Mouse (Mus musculus) spleen, postnatal 14 days (tissue): ENCODE measurements around the gene Mbtps2.

Source experiments
- DNase-seq, 2 experiments: peaks; one replicate each; pipeline ENCODE4 v3.0.0; 2021 to 2022; ENCODE audit warnings: low spot score in 2 of 2

Gene Mbtps2

DNA sequence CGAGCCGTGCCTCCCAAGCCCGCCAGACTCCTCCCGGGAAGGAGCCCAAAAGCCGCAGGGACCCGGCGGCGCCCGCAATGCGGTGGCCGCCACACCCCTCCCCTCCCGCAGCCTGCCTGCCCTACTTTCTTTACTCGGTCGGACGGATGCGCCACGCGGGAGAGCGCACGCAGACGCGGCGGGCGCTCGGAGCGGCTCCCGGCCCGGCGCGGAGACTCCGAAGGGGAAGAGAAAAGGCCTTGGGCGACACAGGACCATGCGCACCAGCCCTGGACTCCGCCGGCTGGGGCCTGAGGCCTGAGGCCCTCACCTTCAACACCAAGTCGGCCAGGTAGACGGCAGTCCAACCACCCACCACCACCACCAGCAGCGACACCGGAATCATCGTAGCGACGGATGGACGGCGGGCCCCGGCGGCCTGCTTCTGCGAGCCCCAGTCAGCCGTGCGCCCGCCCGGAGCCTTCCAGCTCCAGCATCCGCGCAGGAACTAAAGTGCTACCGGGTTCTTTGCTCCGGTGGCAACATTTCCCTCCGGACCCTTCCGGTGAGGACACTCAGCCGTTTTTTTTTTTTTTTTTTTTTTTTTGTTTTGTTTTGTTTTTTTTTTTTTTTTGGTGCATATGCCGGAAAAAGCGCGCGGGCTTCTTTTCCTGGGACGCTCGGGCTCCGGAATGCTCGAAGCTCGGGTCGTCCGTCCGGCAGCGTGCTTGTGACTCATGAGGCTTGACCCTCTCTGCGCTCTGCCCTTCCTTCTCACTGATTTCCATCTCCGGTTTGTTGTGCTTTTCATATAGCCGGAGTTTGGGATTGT, at the start of gene Mbtps2:
Gene Mbtps2, minus strand, starts transcription at position 530 of the 811 bp plus-strand sequence.
- peak; percentile 8 to 18 for DNase-seq

DNA sequence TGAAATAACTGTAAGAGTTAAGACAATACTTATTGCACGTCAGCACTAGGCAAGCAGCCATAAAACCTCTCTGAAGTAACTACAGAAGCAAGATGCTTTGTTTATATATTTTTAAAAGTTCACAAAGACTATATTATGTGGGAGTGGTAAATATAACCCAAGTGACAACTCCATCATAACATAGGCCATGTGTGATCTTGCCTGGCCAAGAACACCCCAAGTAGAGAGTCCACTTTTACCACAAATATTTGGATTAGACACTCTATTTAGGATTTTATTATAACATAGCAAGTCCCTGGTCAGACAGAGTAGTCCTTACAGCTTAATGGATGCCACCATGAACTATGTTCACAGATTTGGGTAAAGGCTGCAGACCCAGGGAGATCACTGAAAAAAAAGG, 47.9 kb upstream of the Mbtps2 start:
- no peak for DNase-seq

DNA sequence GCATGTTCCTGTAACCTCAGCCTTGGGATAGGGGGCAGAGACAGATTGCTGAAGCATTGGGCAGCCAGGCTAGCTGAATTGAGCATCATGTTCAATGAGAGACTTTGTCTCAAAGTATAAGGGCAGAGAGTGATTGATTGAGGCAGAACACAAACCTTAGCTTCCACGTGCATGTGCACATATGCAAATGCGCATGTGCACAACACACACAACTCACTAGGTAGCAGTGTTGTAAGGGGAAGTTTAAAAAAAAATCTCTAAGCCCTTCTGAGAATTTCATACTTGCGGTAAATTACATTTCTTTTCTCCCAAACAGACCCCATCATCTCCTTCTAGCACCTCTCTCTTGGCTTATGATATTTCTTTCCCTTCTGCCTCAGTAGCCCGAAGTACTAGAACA, 46.2 kb upstream of the Mbtps2 start:
- DNase-seq = no peak

GRCm38 (mm10) chrX:157644300-157644699, 45.8 kb upstream of the Mbtps2 start:
- DNase-seq = peak in 1 of 2 experiments; percentile 6

- DNase-seq = no peak
These were observed 44.3 kb upstream of the Mbtps2 start for GRCm38 (mm10) chrX:157642856-157643255.

- DNase-seq = no peak
These were observed 38.7 kb upstream of the Mbtps2 start for GRCm38 (mm10) chrX:157637253-157637652.

DNA sequence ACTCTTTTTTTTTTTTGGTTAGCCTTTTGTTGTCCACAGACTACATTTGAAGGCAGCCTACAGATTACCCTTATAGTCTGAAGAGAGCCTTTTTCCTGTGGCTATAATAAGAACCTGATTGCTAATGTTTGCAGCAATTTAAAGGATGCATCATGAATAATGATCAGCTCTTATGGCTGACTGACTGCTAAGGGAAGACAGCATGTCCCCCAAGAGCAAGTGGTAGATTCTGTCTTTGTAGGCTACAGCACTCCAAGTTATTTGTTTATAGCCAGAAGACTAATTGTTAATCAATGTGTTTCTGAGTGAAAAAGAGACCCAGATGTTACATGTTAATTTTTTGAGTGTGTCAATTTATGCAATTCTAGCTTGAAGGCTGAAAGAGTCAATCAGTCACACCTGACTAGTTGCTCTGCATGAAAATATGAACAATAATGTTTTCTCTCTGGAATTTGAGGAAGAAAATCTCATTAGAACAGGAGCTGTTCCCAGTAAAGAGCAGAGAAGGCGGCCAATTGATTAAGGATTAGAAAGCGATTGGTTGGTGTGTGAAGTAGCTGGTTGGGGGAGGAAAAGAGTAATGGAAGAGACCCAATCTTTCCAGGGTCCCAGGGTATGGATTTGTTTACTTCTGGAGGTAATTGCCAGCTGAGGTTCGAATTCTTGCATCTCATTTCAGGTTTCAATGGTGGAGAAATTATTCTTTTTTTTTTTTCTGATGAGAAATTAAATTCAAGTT, 35.3 kb upstream of the Mbtps2 start:
- no peak for DNase-seq

DNA sequence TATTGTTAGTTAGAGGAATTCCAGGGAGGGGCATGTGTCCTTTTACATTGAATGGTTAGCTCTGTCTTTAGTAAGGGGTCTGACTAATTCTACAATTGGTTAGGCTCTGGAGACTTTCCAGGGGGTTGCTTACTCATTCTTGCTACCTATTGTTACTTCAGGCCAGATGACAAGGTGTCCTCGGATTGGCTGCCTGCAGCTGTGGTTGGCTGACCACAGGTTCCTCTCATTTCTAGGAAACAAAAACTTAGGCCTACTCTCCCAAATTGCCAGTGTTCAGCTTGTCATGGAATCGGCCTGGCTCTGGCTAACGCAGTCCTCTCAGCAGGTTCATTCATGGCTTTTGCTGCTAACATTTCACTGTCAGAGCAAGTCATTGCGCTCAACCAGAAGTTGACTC, 31.8 kb upstream of the Mbtps2 start:
- DNase-seq = no peak

- DNase-seq = no peak
These were observed 14.4 kb upstream of the Mbtps2 start for GRCm38 (mm10) chrX:157612894-157613293.

- no peak for DNase-seq
These were observed 2.9 kb upstream of the Mbtps2 start for GRCm38 (mm10) chrX:157601450-157601849.

- DNase-seq = no peak
These were observed 830 bp downstream of the Mbtps2 start for GRCm38 (mm10) chrX:157597585-157598185.

- DNase-seq = no peak
These were observed 1.7 kb downstream of the Mbtps2 start for GRCm38 (mm10) chrX:157596802-157597201.

- DNase-seq = no peak
These were observed 2.6 kb downstream of the Mbtps2 start for GRCm38 (mm10) chrX:157595927-157596326.

DNA sequence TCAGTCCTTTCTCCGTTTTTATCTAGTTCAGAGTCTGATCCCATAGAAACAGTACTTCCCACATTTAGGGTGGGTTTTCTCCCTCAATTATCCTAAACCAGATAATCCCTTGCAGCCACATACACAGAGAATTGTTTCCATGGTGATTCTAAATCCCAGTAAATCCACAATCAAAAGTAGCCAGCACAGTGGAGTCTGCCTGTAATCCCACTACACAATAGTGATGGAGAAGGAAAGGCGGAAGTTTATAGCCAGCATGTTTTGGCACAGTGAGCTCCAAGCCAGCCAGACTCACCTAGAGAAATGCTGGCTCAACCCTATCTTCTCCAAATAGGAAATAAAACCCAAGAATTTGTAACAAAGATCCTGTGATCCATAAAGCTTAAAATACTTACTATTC, 3.9 kb downstream of the Mbtps2 start:
- no peak for DNase-seq

DNA sequence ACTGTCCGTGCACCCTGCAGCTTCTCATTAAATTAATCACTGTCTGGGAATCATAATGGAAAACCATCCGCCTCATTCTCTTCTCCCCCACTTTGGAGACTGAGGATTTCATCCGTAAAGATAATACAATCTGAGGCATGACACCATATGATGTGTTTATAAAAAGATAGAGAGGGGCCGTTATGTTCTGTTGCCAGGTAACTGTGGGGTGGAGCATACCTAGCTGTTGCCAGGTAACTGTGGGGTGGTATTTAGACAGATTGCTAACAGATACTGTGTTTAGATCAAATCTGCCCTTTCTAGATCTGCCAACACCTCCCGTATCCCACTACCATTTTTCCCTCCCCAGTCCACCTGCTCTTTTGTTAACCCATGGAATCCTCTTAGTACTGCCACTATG, 11.5 kb downstream of the Mbtps2 start:
- no peak for DNase-seq

- DNase-seq = no peak
These were observed 12.1 kb downstream of the Mbtps2 start for GRCm38 (mm10) chrX:157586397-157586796.

- DNase-seq = no peak
These were observed 19.4 kb downstream of the Mbtps2 start for GRCm38 (mm10) chrX:157579108-157579614.

DNA sequence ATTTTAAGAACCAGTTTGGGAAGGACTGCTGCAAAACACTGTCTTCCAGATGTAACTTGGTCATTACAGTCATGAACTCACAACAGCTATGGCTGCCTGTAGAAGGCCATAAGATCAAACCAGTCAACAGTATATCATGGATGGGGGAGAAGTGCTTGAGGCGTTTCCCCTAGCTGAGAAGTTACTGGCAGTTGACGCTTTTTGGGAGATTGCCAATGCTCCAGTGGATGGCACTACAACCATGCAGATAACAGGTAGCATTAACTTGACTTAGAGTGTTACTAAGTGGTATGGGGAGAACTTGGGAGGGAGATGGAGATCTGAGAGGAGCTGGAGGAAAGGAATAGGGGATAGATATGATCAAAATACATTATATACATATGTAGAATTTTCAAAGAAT, 23.8 kb downstream of the Mbtps2 start:
- DNase-seq = no peak

DNA sequence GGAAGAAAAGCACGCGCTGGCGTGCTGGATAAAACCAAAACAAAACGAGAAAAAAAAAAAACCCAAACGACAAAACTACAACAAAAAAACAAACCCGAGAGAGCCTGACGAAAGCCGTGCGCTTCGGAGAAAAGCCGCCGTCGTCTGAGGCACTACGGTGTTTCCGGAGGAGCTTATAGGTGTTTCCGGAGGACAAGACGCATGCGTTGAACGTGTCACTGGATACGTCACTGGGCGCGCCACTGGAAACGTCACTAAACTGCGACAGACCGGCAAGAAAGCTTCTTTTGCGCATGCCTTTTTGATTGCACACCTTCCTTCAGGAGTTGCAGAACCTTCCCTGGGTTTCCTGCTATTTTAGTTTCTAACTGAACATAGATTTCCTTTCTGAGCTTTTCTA, 29.7 kb downstream of the Mbtps2 start, which contains the start of gene Yy2:
Gene Yy2, minus strand, starts transcription at position 146 of the 400 bp plus-strand sequence.
- no peak for DNase-seq

GRCm38 (mm10) chrX:157563794-157564193, 34.7 kb downstream of the Mbtps2 start:
- no peak for DNase-seq

DNA sequence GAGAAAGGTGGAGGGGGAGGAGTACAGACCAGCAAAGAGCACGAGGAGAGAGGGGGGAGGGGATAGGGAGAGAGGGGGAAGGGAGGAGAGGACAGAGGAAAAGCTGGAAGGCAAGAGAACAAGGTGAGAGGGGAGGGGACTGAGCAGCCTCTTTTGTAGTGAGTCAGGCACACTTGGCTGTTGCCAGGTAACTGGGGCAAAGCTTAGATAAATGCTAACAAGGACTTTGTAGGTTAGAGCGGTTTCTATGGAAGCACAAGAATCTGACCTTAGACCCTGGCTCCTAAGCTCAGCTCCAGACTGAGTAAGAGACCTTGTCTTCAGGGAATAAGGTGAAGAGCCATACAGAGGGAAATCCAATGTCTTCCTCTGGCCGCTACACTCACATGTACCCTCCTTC, 51.4 kb downstream of the Mbtps2 start:
- DNase-seq = no peak

DNA sequence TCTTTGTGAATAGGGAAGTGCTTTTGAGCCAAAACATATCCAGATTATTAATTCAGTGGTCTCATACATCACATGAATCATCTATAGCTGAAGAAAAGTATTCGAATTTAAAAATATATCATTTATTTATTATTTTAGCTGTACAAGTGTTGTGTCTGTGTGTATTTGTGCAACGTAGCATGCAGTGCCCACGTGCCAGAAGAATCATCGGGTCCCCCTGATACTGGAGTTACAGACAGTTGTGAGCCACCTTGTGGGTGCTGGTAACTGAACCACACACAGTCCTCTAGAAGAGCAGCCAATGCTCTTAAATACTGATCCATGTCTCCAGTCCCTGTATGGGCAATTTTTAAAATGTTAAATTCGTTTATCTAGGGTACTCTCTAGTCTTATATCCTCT, 92.1 kb downstream of the Mbtps2 start:
- no peak for DNase-seq
